Mouse (Mus musculus) testis, adult 2 months (tissue): ENCODE measurements around the gene Jund. TPM values are rescaled to one million over a fixed set of nuclear protein-coding genes. Genes with fewer than 3 reads are reported as not detected.

ENCODE experiments used
- H3K27ac ChIP-seq: fragments of 200-500 bp; 2 replicates; pipeline ENCODE4 v1.5.1; 2012; ENCODE audit warnings: low read depth, low read length; ENCODE audit not compliant: control insufficient read depth, insufficient read depth
- H3K27me3 ChIP-seq: fragments of 200-500 bp; 2 replicates; pipeline ENCODE4 v1.6.1; 2012; ENCODE audit warnings: mild to moderate bottlenecking, low read length, moderate library complexity; ENCODE audit not compliant: control insufficient read depth, insufficient read depth
- H3K36me3 ChIP-seq: fragments of 200-500 bp; 2 replicates; pipeline ENCODE4 v1.6.1; 2012; ENCODE audit warnings: mild to moderate bottlenecking, low read length; ENCODE audit not compliant: control insufficient read depth, insufficient read depth
- H3K4me1 ChIP-seq: fragments of 200-500 bp; 2 replicates; pipeline ENCODE4 v1.6.1; 2012; ENCODE audit warnings: low read length; ENCODE audit not compliant: control insufficient read depth, insufficient read depth
- H3K4me3 ChIP-seq: fragments of 200-500 bp; 2 replicates; pipeline ENCODE4 v1.5.1; 2012; ENCODE audit warnings: low read depth, mild to moderate bottlenecking, low read length, moderate library complexity, mixed read lengths; ENCODE audit not compliant: control insufficient read depth
- CTCF ChIP-seq: fragments of 200-500 bp; IDR thresholded peaks from 2 replicates; pipeline ENCODE4 v1.5.1; 2012; ENCODE audit warnings: low read depth, mild to moderate bottlenecking, inconsistent platforms, low read length, moderate library complexity; ENCODE audit not compliant: control insufficient read depth, insufficient read depth, insufficient replicate concordance
- POLR2A ChIP-seq: fragments of 200-500 bp; IDR thresholded peaks from 2 replicates; pipeline ENCODE4 v1.6.1; 2012; ENCODE audit warnings: low read depth, mild to moderate bottlenecking, inconsistent platforms, low read length, moderate library complexity; ENCODE audit not compliant: control insufficient read depth
- polyA plus RNA-seq: library from polyadenylated mRNA; depleted of rRNA; stranded (reverse); fragments of >200 nt; gene quantifications from 2 replicates; pipeline ENCODE4 v1.2.3, GENCODE M21; 2012

Gene Jund
- polyA plus RNA-seq, 1 experiment = 79.2 TPM

GRCm38 (mm10) chr8:70674716-70675115 is 24.0 kb upstream of the Jund start:
- TF ChIP-seq POLR2A = no peak
- TF ChIP-seq CTCF = no peak
- no peak overlapping the region for H3K27ac ChIP-seq
- H3K4me3 ChIP-seq = no peak overlapping the region
- peaks cover 21% of the 10 kb centered on the region for H3K4me1 ChIP-seq
- no peaks in the 10 kb centered on the region for H3K36me3 ChIP-seq
- no peaks in the 10 kb centered on the region for H3K27me3 ChIP-seq

GRCm38 (mm10) chr8:70675336-70675735 is 23.4 kb upstream of the Jund start:
- Histone ChIP-seq H3K4me1 (peaks cover 21% of the 10 kb centered on the region), H3K27me3 (no peaks in the 10 kb centered on the region), H3K27ac (no peak overlapping the region), H3K4me3 (no peak overlapping the region), H3K36me3 (no peaks in the 10 kb centered on the region)
- TF ChIP-seq POLR2A = no peak
- no peak for TF ChIP-seq CTCF

- Histone ChIP-seq H3K4me3 (no peak overlapping the region), H3K27ac (no peak overlapping the region), H3K27me3 (no peaks in the 10 kb centered on the region), H3K4me1 (peaks cover 18% of the 10 kb centered on the region), H3K36me3 (no peaks in the 10 kb centered on the region)
- TF ChIP-seq POLR2A (no peak), CTCF (no peak)
Observed at GRCm38 (mm10) chr8:70677451-70678080, 21.2 kb upstream of the Jund start.

GRCm38 (mm10) chr8:70678679-70679078 is 20.1 kb upstream of the Jund start:
- TF ChIP-seq CTCF (no peak), POLR2A (no peak)
- Histone ChIP-seq H3K27me3 (no peaks in the 10 kb centered on the region), H3K27ac (no peak overlapping the region), H3K4me3 (no peak overlapping the region), H3K36me3 (no peaks in the 10 kb centered on the region), H3K4me1 (peaks cover 16% of the 10 kb centered on the region)

GRCm38 (mm10) chr8:70679404-70679803 is 19.3 kb upstream of the Jund start:
- Histone ChIP-seq H3K27ac (no peak overlapping the region), H3K4me1 (peaks cover 9% of the 10 kb centered on the region), H3K4me3 (no peak overlapping the region), H3K36me3 (no peaks in the 10 kb centered on the region), H3K27me3 (no peaks in the 10 kb centered on the region)
- no peak for TF ChIP-seq POLR2A
- TF ChIP-seq CTCF = no peak

- H3K4me1 ChIP-seq = peaks cover 3% of the 10 kb centered on the region
- H3K4me3 ChIP-seq = no peak overlapping the region
- TF ChIP-seq POLR2A (no peak), CTCF (no peak)
- no peaks in the 10 kb centered on the region for H3K27me3 ChIP-seq
- no peaks in the 10 kb centered on the region for H3K36me3 ChIP-seq
- no peak overlapping the region for H3K27ac ChIP-seq
Observed at GRCm38 (mm10) chr8:70680039-70680438, 18.7 kb upstream of the Jund start.

GRCm38 (mm10) chr8:70681410-70681809 is 17.3 kb upstream of the Jund start:
- Histone ChIP-seq H3K27ac (no peak overlapping the region), H3K27me3 (no peaks in the 10 kb centered on the region), H3K4me1 (peaks cover 3% of the 10 kb centered on the region), H3K36me3 (no peaks in the 10 kb centered on the region), H3K4me3 (no peak overlapping the region)
- no peak for TF ChIP-seq POLR2A
- TF ChIP-seq CTCF = no peak

GRCm38 (mm10) chr8:70682193-70682592 is 16.6 kb upstream of the Jund start:
- no peak for TF ChIP-seq CTCF
- TF ChIP-seq POLR2A = no peak
- Histone ChIP-seq H3K36me3 (no peaks in the 10 kb centered on the region), H3K4me3 (no peak overlapping the region), H3K4me1 (peaks cover 3% of the 10 kb centered on the region), H3K27ac (no peak overlapping the region), H3K27me3 (no peaks in the 10 kb centered on the region)
